Mouse (Mus musculus) thymus, adult 18-20 months (tissue): ENCODE measurements at regions not wholly inside any gene's neighbourhood (a gene's known extent, or its start where the extent isn't known, plus 50 kb on each side); places are given as distances from the start of the nearest gene placed in this dataset.

ENCODE experiments used
- DNase-seq, 2 experiments: peaks; one replicate each; pipeline ENCODE4 v3.0.0; 2022; ENCODE audit warnings: mixed read lengths in 2 of 2

DNA sequence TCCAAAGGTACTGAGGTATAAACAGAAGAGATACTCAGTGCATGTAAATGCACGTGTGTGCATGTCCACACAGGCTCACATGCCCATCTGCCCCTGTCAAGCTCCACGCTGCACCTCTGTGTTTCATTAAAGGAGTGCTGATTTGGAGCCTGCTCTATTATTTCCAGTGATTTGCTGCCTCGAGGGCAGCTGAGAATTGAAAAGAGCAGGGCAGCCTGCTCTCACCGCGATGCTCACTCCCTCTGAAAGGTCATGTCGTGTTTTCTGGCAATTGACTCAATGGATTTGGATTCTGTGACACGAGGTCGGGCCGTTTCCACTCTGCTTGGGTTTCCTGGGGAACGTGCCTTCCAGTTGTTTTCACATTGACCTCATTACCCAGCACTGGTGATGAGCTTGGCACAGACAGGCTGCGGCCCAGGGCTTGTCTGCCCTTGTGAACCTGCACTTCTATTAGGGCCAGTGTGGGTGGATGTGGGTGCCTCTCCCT lies 167.1 kb downstream of the Fam169b start:
- no peak for DNase-seq

DNA sequence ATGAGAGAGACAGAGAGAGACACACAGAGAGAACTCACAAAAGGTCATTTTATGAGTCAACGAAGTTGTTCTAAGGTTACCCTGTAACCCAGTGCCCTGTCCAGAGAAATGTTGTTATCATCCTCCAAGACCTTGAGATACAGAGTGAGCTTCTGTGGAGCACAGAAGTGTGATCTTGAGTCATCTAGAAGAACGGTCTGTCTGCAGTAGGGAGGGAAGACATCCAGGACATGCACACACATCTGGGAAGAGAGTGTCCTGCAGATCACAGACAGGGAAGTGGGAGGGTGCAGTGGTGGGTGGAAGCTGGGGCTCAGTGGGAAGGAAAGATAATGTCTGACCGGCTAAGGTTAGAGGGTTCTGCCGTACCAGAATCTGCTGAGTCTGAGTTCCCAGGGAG lies 155.3 kb downstream of the Fam169b start:
- no peak for DNase-seq

DNA sequence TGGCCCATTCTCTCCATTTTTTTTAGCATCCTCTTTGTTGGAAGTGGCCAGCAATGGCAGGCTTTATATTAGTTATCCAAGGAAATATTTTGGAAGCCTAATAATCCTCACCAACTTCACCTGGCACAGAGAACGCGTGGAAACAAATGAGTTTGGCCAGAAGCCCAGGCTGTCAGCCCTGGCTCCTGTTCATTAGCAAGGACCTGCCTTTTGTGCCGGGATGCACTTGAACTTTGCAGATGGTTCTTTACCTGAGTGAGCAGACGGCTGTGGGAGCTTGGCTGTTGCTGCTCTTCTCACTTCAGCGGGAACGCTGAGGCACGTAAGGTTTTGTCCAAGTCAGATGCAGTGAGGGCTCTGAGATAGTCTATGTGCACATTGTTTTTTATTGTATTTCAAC lies 142.3 kb downstream of the Fam169b start:
- DNase-seq, result no peak

DNA sequence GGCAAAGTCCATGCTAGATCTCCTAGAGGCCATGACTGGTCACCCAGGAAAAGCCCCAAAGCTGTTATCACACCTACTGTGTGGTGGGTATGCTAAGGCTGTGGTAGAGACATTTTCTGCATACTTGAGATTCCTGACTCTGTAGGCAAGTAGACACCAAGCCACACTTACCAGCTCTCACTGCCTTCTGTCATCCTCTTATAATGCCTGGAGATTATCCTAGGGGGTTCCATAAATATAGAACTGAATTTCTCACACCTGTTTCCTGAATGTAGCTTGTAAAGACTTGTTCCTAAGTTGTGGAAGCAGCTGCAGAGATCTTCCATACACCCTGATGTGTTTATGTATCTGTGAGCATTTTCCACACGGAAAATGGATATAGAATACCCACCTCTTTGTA lies 139.1 kb downstream of the Fam169b start:
- no peak for DNase-seq
